Mouse (Mus musculus) effector memory CD4-positive, alpha-beta T cell, adult 7 months (primary cell): Measurements from ENCODE around the gene Acads. TPM values are rescaled to one million over a fixed set of nuclear protein-coding genes. Genes with fewer than 3 reads are reported as not detected.

ENCODE experiments used
- polyA plus RNA-seq: library from polyadenylated mRNA; unstranded; fragments of 100-300 nt; shearing (Covaris generic); gene quantifications from one replicate; pipeline ENCODE4 v1.2.1, GENCODE M21; 2017

The Acads gene
- 15.6 TPM for polyA plus RNA-seq

DNA sequence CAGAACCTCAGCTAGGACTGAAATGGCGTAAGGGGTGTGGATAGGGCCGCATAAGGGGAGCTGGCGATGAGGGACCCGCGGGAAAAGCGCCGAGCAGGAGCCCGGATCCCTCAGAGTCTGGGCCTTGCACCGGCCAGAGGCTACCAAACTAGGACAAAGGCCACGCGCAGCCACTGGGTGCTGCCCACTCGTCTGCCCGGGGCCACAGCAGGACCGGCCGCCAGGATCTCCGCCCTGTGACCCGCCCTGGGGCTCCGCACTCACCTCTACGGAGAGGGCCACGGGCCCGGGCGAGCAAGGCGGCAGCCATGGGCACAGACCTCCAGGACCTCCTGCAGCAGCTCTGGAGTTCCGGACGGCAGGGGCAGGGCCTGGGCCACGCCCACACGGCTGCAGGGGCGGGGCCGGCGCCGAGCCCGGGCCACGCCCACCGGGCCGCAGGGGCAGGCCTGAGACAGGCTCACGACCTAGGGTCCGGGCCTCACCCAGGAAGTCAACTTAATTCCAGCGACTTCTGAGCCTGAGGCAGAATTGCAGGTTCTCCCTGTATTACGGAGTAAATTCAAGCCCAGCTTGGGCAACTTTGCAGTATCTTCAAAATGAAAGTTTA lies at the start of gene Acads:
Acads (minus strand) TSS at position 386 of the 610 bp plus-strand sequence.

DNA sequence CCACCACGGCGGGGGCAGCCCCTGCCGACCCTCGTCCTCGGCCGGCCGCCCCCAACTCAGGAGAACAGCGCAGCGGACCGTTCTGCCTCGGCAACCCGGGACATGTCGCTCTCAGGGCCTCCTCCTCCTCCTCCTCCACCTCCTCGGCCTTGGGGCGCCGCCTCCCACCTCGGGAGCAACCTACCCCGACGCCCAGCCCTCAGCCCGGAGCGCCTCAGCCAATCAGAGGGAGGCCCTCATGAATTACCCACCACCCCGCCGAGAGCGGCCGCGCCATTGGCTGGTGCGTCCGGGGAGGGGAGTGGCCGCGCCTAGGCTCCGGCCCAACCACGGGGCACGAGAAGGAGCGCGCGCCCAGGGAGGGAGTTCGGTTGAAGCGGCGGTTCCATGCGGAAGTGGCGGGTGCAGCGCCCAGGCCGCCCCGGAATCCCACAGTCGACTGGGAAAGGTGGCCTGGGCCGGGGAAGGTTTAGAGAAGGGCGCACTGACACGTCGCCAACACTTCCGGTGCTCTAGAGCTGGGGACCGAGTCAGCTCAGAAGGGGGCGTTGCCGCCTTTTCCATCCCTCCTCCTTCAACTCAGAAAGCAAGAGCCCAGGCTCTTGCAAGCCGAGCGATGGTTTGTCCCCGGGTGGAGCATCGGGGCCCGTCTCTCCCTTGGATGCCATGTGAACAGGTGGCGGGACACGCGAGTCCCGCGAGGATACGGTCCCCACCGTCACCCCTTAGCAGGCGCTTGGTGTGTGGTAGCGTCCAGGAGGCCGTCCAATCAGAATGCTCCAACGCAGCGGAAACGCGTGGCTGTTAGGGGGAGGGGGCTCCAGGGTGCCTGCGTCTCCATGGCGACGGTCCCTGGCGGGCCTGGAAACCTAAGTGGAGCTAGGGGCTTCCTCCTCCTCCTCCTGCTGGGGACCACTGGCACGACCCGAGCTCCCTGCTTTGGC lies 39.2 kb upstream of the Acads start, which contains the start of gene Mlec:
Mlec (minus strand) TSS at position 140 of the 944 bp plus-strand sequence.

DNA sequence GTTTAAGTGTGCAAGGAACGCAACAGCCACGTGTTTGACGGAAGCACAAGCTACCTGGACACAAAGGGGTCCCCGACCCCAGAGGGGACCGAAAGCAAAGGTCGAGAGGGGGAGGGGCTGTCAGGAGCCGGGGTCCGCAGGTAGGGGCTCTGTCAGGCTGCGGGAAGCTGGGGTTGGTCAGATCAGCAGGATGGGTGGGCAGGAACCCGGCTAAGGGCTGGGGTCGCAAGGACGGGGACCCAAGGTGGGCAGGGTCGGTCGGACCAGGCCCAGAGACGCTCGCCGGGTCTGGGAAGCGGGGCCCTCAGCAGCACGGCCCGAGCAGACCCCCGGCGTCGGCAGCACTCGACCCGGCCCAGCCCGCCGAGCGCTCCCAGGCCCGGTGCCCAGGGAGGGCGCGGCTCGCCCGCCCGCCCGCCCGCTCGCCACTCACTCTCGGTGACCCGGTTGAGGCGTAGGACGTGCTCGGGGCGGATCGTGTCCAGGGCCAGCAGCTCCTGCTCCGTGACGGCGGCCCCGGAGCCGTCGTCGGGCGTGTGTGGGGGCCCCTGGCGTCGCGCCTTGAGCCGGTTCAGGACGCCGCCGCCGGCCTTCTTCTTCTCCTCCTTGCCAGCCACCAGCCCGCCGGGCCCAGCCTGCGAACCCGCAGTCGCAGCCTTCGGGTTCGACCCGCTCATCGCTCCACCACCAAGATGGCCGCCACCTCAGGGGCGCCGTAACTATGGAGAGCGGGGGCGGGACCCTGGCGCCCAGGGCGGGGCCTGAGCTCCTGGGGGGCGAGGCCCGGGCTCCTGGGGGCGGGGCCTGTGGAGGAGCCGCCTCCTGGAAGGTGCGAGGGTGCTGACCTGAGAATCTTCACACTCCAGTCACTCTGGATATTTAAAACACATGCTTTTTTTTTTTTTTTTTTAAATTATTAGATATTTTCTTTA lies 15.4 kb upstream of the Acads start, which contains the start of gene Unc119b:
Unc119b (minus strand) TSS at position 742 of the 932 bp plus-strand sequence.

DNA sequence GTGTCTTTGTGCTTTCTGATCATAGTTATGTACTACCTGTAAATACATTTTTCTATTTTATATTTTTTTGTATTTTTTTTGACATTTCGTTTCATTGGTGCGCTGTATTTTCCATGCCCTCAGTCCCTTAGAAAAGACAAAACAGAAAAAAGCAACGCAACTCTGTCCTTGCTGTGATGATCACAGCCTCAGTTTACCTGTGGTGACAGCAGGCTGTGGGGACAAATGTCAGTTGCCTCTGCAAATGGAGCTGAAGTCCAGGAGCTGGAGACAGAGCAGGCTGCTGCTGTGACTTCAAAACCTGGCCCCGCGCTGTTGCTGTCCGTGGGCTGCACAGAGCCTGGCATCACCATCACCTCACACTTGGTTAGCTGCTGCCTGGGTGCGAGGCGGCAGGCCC lies 21.0 kb downstream of the Acads start, which contains the start of gene Gm10401:
Gm10401 (minus strand) TSS at position 101 of the 400 bp plus-strand sequence.

Other genes with a start within 250 kb of the Acads start
- 19.3 TPM for gene Oasl2, start 222.4 kb downstream of the Acads start, polyA plus RNA-seq
- gene Oasl1, start 196.1 kb downstream of the Acads start, polyA plus RNA-seq = 8.6 TPM
- gene 2210016L21Rik, start 177.2 kb downstream of the Acads start, polyA plus RNA-seq = 24.9 TPM
- not detected for gene Hnf1a, start 148.3 kb downstream of the Acads start, polyA plus RNA-seq
- gene Sppl3, start 108.2 kb downstream of the Acads start, polyA plus RNA-seq = 60.2 TPM
- 2.4 TPM for gene Gm10401, start 21.1 kb downstream of the Acads start, polyA plus RNA-seq
- gene Unc119b, start 15.6 kb upstream of the Acads start, polyA plus RNA-seq = 61.3 TPM
- gene Mlec, start 38.8 kb upstream of the Acads start, polyA plus RNA-seq = 61.4 TPM
- gene Cabp1, start 75.0 kb upstream of the Acads start, polyA plus RNA-seq = not detected
- gene Pop5, start 116.5 kb upstream of the Acads start, polyA plus RNA-seq = 115 TPM
- 130 TPM for gene Rnf10, start 153.6 kb upstream of the Acads start, polyA plus RNA-seq
- 40.2 TPM for gene Coq5, start 160.3 kb upstream of the Acads start, polyA plus RNA-seq
- gene Dynll1, start 181.7 kb upstream of the Acads start, polyA plus RNA-seq = 331 TPM
- gene Srsf9, start 207.8 kb upstream of the Acads start, polyA plus RNA-seq = 88.6 TPM
- 5.5 TPM for gene Gatc, start 221.8 kb upstream of the Acads start, polyA plus RNA-seq
- gene Triap1, start 221.9 kb upstream of the Acads start, polyA plus RNA-seq = 22.9 TPM
- 459 TPM for gene Cox6a1, start 229.6 kb upstream of the Acads start, polyA plus RNA-seq